Mouse (Mus musculus): Measurements from ENCODE around the gene Ripply1.

GRCm38 (mm10) chrX:139803028-139803427 is 20.9 kb upstream of the Ripply1 start:
- TF ChIP-seq POLR2A (IDR thresholded peaks at IDR 0.05; ENCODE audit: low read depth, low read length) (no peak), CTCF (IDR thresholded peaks at IDR 0.05; ENCODE audit: borderline replicate concordance, insufficient read depth, low read length) (no peak)
